Mouse (Mus musculus) lung, embryonic 15.5 days (tissue): ENCODE measurements around the gene Kras. TPM values are rescaled to one million over a fixed set of nuclear protein-coding genes. Genes with fewer than 3 reads are reported as not detected.
A peak's percentile ranks its signal among the peaks of the same experiment; 100 is the strongest.

Source experiments
- ATAC-seq: fragments of 200-750 bp; cut with Nextera tagmentation; 2 replicates; pipeline ENCODE4 v1.8.0; 2017; ENCODE audit warnings: moderate number of reproducible peaks, borderline replicate concordance; ENCODE audit not compliant: low FRiP score, low TSS enrichment; ENCODE audit errors: extremely low read depth
- H3K27ac ChIP-seq: fragments of 300-500 bp; sonication (generic); 2 replicates; pipeline ENCODE4 v1.5.1; 2015; ENCODE audit warnings: moderate library complexity, mild to moderate bottlenecking, inconsistent platforms
- H3K27me3 ChIP-seq: fragments of 300-500 bp; sonication (generic); 2 replicates; pipeline ENCODE4 v1.6.1; 2015; ENCODE audit warnings: inconsistent platforms
- H3K36me3 ChIP-seq: fragments of 300-500 bp; sonication (generic); 2 replicates; pipeline ENCODE4 v1.6.1; 2015; ENCODE audit warnings: inconsistent platforms
- H3K4me1 ChIP-seq: fragments of 300-500 bp; sonication (generic); 2 replicates; pipeline ENCODE4 v1.6.1; 2015; ENCODE audit warnings: inconsistent platforms
- H3K4me2 ChIP-seq: fragments of 300-500 bp; sonication (generic); 2 replicates; pipeline ENCODE4 v1.6.1; 2015; ENCODE audit warnings: inconsistent platforms, mild to moderate bottlenecking, moderate library complexity
- H3K4me3 ChIP-seq: fragments of 300-500 bp; sonication (generic); 2 replicates; pipeline ENCODE4 v1.5.1; 2015; ENCODE audit warnings: mild to moderate bottlenecking, inconsistent platforms
- H3K9ac ChIP-seq: fragments of 300-500 bp; sonication (generic); 2 replicates; pipeline ENCODE4 v1.6.1; 2015; ENCODE audit warnings: inconsistent platforms
- H3K9me3 ChIP-seq: fragments of 300-500 bp; sonication (generic); 2 replicates; pipeline ENCODE4 v1.6.1; 2016; ENCODE audit warnings: inconsistent platforms
- WGBS: fragments of 180-500 bp; shearing (Covaris S2); methylation state at CpG from one replicate; pipeline ENCODE4 v1.1.7; 2015; 5-methylcytosine and 5-hydroxymethylcytosine counted together
- polyA plus RNA-seq: library from polyadenylated mRNA; unstranded; fragments of >200 nt; fragmentation: Nextera tagmentation; extraction: Ambion mirVana; gene quantifications from 2 replicates; pipeline ENCODE4 v1.2.1, GENCODE M21; 2015

Kras gene
- polyA plus RNA-seq, 1 experiment from 2014 or later: 99.5 TPM

- no peak for ATAC-seq
- Histone ChIP-seq H3K4me1 (peaks cover 28% of the 10 kb centered on the region), H3K36me3 (no peaks in the 10 kb centered on the region), H3K4me3 (no peak overlapping the region), H3K9me3 (no peaks in the 10 kb centered on the region), H3K4me2 (no peak overlapping the region), H3K9ac (no peak overlapping the region), H3K27me3 (no peaks in the 10 kb centered on the region; the same call in 1 of the 2 replicates), H3K27ac (no peak overlapping the region)
- 64% methylated on average over 12 of the region's 12 CpGs for WGBS
Observed at GRCm38 (mm10) chr6:145273971-145274620, 24.1 kb upstream of the Kras start.

- Histone ChIP-seq H3K9ac (no peak overlapping the region), H3K36me3 (no peaks in the 10 kb centered on the region), H3K27ac (peak overlapping the region; percentile 5), H3K4me2 (no peak overlapping the region), H3K4me1 (peaks cover 28% of the 10 kb centered on the region), H3K4me3 (no peak overlapping the region), H3K27me3 (no peaks in the 10 kb centered on the region; the same call in 1 of the 2 replicates), H3K9me3 (no peaks in the 10 kb centered on the region)
- peak; percentile 71 for ATAC-seq
- WGBS: 44% methylated on average over 10 of the region's 10 CpGs
Observed at GRCm38 (mm10) chr6:145272142-145272937, 22.3 kb upstream of the Kras start.

- Histone ChIP-seq H3K9me3 (no peaks in the 10 kb centered on the region), H3K4me3 (no peak overlapping the region), H3K27ac (no peak overlapping the region), H3K4me1 (peaks cover 19% of the 10 kb centered on the region; the same call in 1 of the 2 replicates), H3K9ac (no peak overlapping the region), H3K27me3 (no peaks in the 10 kb centered on the region; the same call in 1 of the 2 replicates), H3K36me3 (no peaks in the 10 kb centered on the region), H3K4me2 (no peak overlapping the region)
- 75% methylated on average over 4 of the region's 4 CpGs for WGBS
- no peak for ATAC-seq
Observed at GRCm38 (mm10) chr6:145269313-145269845, 19.3 kb upstream of the Kras start.

- Histone ChIP-seq H3K4me3 (no peak overlapping the region), H3K9ac (no peak overlapping the region), H3K9me3 (no peaks in the 10 kb centered on the region), H3K4me1 (peaks cover 12% of the 10 kb centered on the region; the same call in 1 of the 2 replicates), H3K27ac (no peak overlapping the region), H3K36me3 (no peaks in the 10 kb centered on the region), H3K4me2 (no peak overlapping the region), H3K27me3 (no peaks in the 10 kb centered on the region; the same call in 1 of the 2 replicates)
- ATAC-seq: no peak
- 49% methylated on average over 6 of the region's 6 CpGs for WGBS
Observed at GRCm38 (mm10) chr6:145267692-145268091, 17.7 kb upstream of the Kras start.

GRCm38 (mm10) chr6:145262314-145262713 is 12.3 kb upstream of the Kras start:
- no peak overlapping the region for H3K9ac ChIP-seq
- H3K4me3 ChIP-seq: no peak overlapping the region
- H3K27me3 ChIP-seq: no peaks in the 10 kb centered on the region
- 71% methylated on average over 7 of the region's 7 CpGs for WGBS
- no peaks in the 10 kb centered on the region for H3K9me3 ChIP-seq
- no peak overlapping the region for H3K4me2 ChIP-seq
- ATAC-seq: no peak
- peaks cover 2% of the 10 kb centered on the region; the same call in 1 of the 2 replicates for H3K4me1 ChIP-seq
- H3K36me3 ChIP-seq: no peaks in the 10 kb centered on the region
- H3K27ac ChIP-seq: no peak overlapping the region

GRCm38 (mm10) chr6:145256701-145257073 is 6.6 kb upstream of the Kras start:
- Histone ChIP-seq H3K9me3 (no peaks in the 10 kb centered on the region), H3K4me3 (no peak overlapping the region), H3K27ac (peak overlapping the region; percentile 74), H3K27me3 (no peaks in the 10 kb centered on the region), H3K9ac (no peak overlapping the region), H3K4me2 (no peak overlapping the region), H3K36me3 (no peaks in the 10 kb centered on the region), H3K4me1 (peaks cover 12% of the 10 kb centered on the region)
- WGBS: 8% methylated on average over 2 of the region's 2 CpGs
- ATAC-seq: no peak

- ATAC-seq: peak; percentile 53; the same call in 1 of the 2 replicates
- Histone ChIP-seq H3K9ac (no peak overlapping the region), H3K4me2 (no peak overlapping the region), H3K9me3 (no peaks in the 10 kb centered on the region), H3K27me3 (no peaks in the 10 kb centered on the region), H3K4me3 (no peak overlapping the region), H3K36me3 (no peaks in the 10 kb centered on the region), H3K27ac (peak overlapping the region; percentile 74), H3K4me1 (peaks cover 14% of the 10 kb centered on the region)
- WGBS: 55% methylated on average over 13 of the region's 13 CpGs
Observed at GRCm38 (mm10) chr6:145255952-145256700, 6.1 kb upstream of the Kras start.

- Histone ChIP-seq H3K9ac (peak overlapping the region; percentile 94), H3K4me2 (peak overlapping the region; percentile 78), H3K4me3 (peak overlapping the region; percentile 93), H3K27me3 (no peaks in the 10 kb centered on the region), H3K9me3 (no peaks in the 10 kb centered on the region), H3K36me3 (peaks cover 6% of the 10 kb centered on the region; the same call in 1 of the 2 replicates), H3K27ac (peak overlapping the region; percentile 88), H3K4me1 (peaks cover 21% of the 10 kb centered on the region)
- 7% methylated on average over 16 of the region's 16 CpGs for WGBS
- ATAC-seq: no peak
Observed at GRCm38 (mm10) chr6:145250820-145251219, 781 bp upstream of the Kras start.

- Histone ChIP-seq H3K27me3 (no peaks in the 10 kb centered on the region), H3K36me3 (peaks cover 14% of the 10 kb centered on the region), H3K9ac (peak overlapping the region; percentile 94), H3K4me3 (peak overlapping the region; percentile 93), H3K27ac (peak overlapping the region; percentile 88), H3K4me1 (peaks cover 17% of the 10 kb centered on the region; the same call in 1 of the 2 replicates), H3K4me2 (peak overlapping the region; percentile 78), H3K9me3 (no peaks in the 10 kb centered on the region)
- ATAC-seq: peak; percentile 66
- whole genome bisulfite sequencing: 3% methylated on average over 89 of the region's 124 CpGs
Observed at GRCm38 (mm10) chr6:145249291-145250184, 501 bp downstream of the Kras start.

- no peak for ATAC-seq
- Histone ChIP-seq H3K4me1 (peaks cover 17% of the 10 kb centered on the region; the same call in 1 of the 2 replicates), H3K4me2 (peak overlapping the region; percentile 78; the same call in 1 of the 2 replicates), H3K36me3 (peaks cover 25% of the 10 kb centered on the region), H3K27ac (no peak overlapping the region), H3K27me3 (no peaks in the 10 kb centered on the region), H3K9me3 (no peaks in the 10 kb centered on the region), H3K9ac (peak overlapping the region; percentile 29; the same call in 1 of the 2 replicates), H3K4me3 (peak overlapping the region; percentile 11; the same call in 1 of the 2 replicates)
- WGBS: 69% methylated on average over 3 of the region's 3 CpGs
Observed at GRCm38 (mm10) chr6:145247886-145248285, 2.2 kb downstream of the Kras start.
